Mouse (Mus musculus) heart, embryonic 14.5 days (tissue): ENCODE results near the gene Mia. TPM values are rescaled to one million over a fixed set of nuclear protein-coding genes. Genes with fewer than 3 reads are reported as not detected.

ENCODE experiments used
- ATAC-seq: fragments of 200-750 bp; cut with Nextera tagmentation; 2 replicates; pipeline ENCODE4 v1.8.0; 2017; ENCODE audit warnings: low read depth, moderate TSS enrichment; ENCODE audit not compliant: insufficient number of reproducible peaks, insufficient read depth, low FRiP score
- H3K27ac ChIP-seq, 2 experiments: fragments of 200-500 bp in 1 of 2; fragments of 300-500 bp in 1 of 2; sonication (generic) in 1 of 2; replicated peaks in 1 of 2; 2 replicates each; pipeline ENCODE4 v1.5.1; 2012 to 2014; ENCODE audit warnings: low read depth in 2 of 2, low read length in 2 of 2, control low read depth in 1 of 2, mild to moderate bottlenecking in 1 of 2, mixed read lengths in 1 of 2; ENCODE audit not compliant: control insufficient read depth in 1 of 2, insufficient read depth in 1 of 2
- H3K27me3 ChIP-seq: fragments of 300-500 bp; sonication (generic); 2 replicates; pipeline ENCODE4 v1.6.1; 2014; ENCODE audit warnings: mild to moderate bottlenecking, low read length, control low read depth; ENCODE audit not compliant: control insufficient read depth, insufficient read depth
- H3K36me3 ChIP-seq: fragments of 300-500 bp; sonication (generic); 2 replicates; pipeline ENCODE4 v1.6.1; 2014; ENCODE audit warnings: mild to moderate bottlenecking, control low read depth, low read length, mixed read lengths; ENCODE audit not compliant: control insufficient read depth, insufficient read depth
- H3K4me1 ChIP-seq, 2 experiments: fragments of 200-500 bp in 1 of 2; fragments of 300-500 bp in 1 of 2; sonication (generic) in 1 of 2; 2 replicates each; pipeline ENCODE4 v1.6.1; 2012 to 2014; ENCODE audit warnings: low read length in 2 of 2, control low read depth in 1 of 2, mixed read lengths in 1 of 2; ENCODE audit not compliant: control insufficient read depth in 2 of 2, insufficient read depth in 2 of 2
- H3K4me2 ChIP-seq: fragments of 300-500 bp; sonication (generic); 2 replicates; pipeline ENCODE4 v1.6.1; 2014; ENCODE audit warnings: mild to moderate bottlenecking, low read length
- H3K4me3 ChIP-seq, 2 experiments: fragments of 200-500 bp in 1 of 2; fragments of 300-500 bp in 1 of 2; sonication (generic) in 1 of 2; 2 replicates each; pipeline ENCODE4 v1.5.1; 2012 to 2014; ENCODE audit warnings: low read length in 2 of 2, mild to moderate bottlenecking in 2 of 2, control low read depth in 1 of 2, low read depth in 1 of 2, moderate library complexity in 1 of 2; ENCODE audit not compliant: control insufficient read depth in 1 of 2, insufficient read depth in 1 of 2
- H3K9ac ChIP-seq: fragments of 300-500 bp; sonication (generic); 2 replicates; pipeline ENCODE4 v1.6.1; 2014; ENCODE audit warnings: mild to moderate bottlenecking, low read length
- H3K9me3 ChIP-seq: fragments of 300-500 bp; sonication (generic); 2 replicates; pipeline ENCODE4 v1.6.1; 2016; ENCODE audit warnings: low read length, control low read depth; ENCODE audit not compliant: control insufficient read depth
- WGBS: fragments of 180-500 bp; shearing (Covaris S2); extraction: QIAGEN DNeasy Blood & Tissue Kit; methylation state at CpG from one replicate; pipeline ENCODE4 v1.1.7; 2014; 5-methylcytosine and 5-hydroxymethylcytosine counted together
- polyA plus RNA-seq: library from polyadenylated mRNA; unstranded; fragments of >200 nt; fragmentation: Nextera tagmentation; extraction: Ambion mirVana; gene quantifications from 2 replicates; pipeline ENCODE4 v1.2.1, GENCODE M21; 2014

Gene Mia
- polyA plus RNA-seq, 1 experiment from 2014 or later = 1.3 TPM

- H3K4me3 ChIP-seq = no peak overlapping the region
- 80% methylated on average over 3 of the region's 3 CpGs for WGBS
- no peak overlapping the region for H3K9ac ChIP-seq
- ATAC-seq = no peak
- no peaks in the 10 kb centered on the region for H3K27me3 ChIP-seq
- no peak overlapping the region for H3K4me2 ChIP-seq
- H3K27ac ChIP-seq = no peak overlapping the region
- H3K9me3 ChIP-seq = no peaks in the 10 kb centered on the region
- H3K36me3 ChIP-seq = peaks cover 49% of the 10 kb centered on the region
- H3K4me1 ChIP-seq = peaks cover 7 to 8% of the 10 kb centered on the region in 2 experiments
These were observed 10.0 kb downstream of the Mia start for GRCm38 (mm10) chr7:27170981-27171380.

- Histone ChIP-seq H3K27me3 (no peaks in the 10 kb centered on the region), H3K9me3 (no peaks in the 10 kb centered on the region), H3K27ac (no peak overlapping the region), H3K4me2 (no peak overlapping the region), H3K4me1 (peaks cover 19 to 32% of the 10 kb centered on the region in 2 experiments), H3K4me3 (no peak overlapping the region), H3K36me3 (peaks cover 47% of the 10 kb centered on the region), H3K9ac (no peak overlapping the region)
- no peak for ATAC-seq
- 92% methylated on average over 5 of the region's 5 CpGs for WGBS
These were observed 12.6 kb downstream of the Mia start for GRCm38 (mm10) chr7:27168371-27168770.

- 69% methylated on average over 11 of the region's 11 CpGs for WGBS
These were observed 13.4 kb downstream of the Mia start for GRCm38 (mm10) chr7:27167475-27168094.

GRCm38 (mm10) chr7:27166614-27167474 is 14.1 kb downstream of the Mia start, which contains the start of gene Egln2:
TSS of gene Egln2 (minus strand) at chr7:27166802.
- 2% methylated on average over 59 of the region's 61 CpGs for WGBS
- Histone ChIP-seq H3K4me1 (peaks cover 20 to 44% of the 10 kb centered on the region in 2 experiments), H3K27me3 (no peaks in the 10 kb centered on the region), H3K4me2 (peak within 1 kb of the TSS; percentile 83), H3K9me3 (no peaks in the 10 kb centered on the region), H3K4me3 (peak within 1 kb of the TSS; percentile 77), H3K27ac (peak within 1 kb of the TSS; percentile 95 to 98), H3K9ac (peak within 1 kb of the TSS; percentile 87), H3K36me3 (peaks cover 45% of the 10 kb centered on the region)
- peak; percentile 86 for ATAC-seq

More at GRCm38 (mm10) chr7:27167475-27168094, 13.4 kb downstream of the Mia start:
- H3K4me1 ChIP-seq = peaks cover 20 to 40% of the 10 kb centered on the region in 2 experiments
- H3K27me3 ChIP-seq = no peaks in the 10 kb centered on the region
- H3K4me3 ChIP-seq = peak overlapping the region; percentile 77
- H3K36me3 ChIP-seq = peaks cover 47% of the 10 kb centered on the region
- peak overlapping the region; percentile 95 to 98 for H3K27ac ChIP-seq
- no peaks in the 10 kb centered on the region for H3K9me3 ChIP-seq
- no peak for ATAC-seq
- H3K4me2 ChIP-seq = peak overlapping the region; percentile 83
- peak overlapping the region; percentile 87 for H3K9ac ChIP-seq

- H3K4me3 ChIP-seq = peak overlapping the region; percentile 72 to 77
- H3K9ac ChIP-seq = peak overlapping the region; percentile 87
- WGBS = 0% methylated on average over 33 of the region's 43 CpGs
- H3K27ac ChIP-seq = peak overlapping the region; percentile 94 to 98
- H3K4me2 ChIP-seq = peak overlapping the region; percentile 83
- ATAC-seq = peak; percentile 81
- H3K27me3 ChIP-seq = no peaks in the 10 kb centered on the region
- no peaks in the 10 kb centered on the region for H3K9me3 ChIP-seq
- H3K4me1 ChIP-seq = peaks cover 25 to 48% of the 10 kb centered on the region in 2 experiments
- H3K36me3 ChIP-seq = peaks cover 46% of the 10 kb centered on the region
These were observed 14.7 kb downstream of the Mia start for GRCm38 (mm10) chr7:27166229-27166613.

- Histone ChIP-seq H3K4me1 (peaks cover 29 to 53% of the 10 kb centered on the region in 2 experiments), H3K4me3 (peak overlapping the region; percentile 72 to 77), H3K36me3 (peaks cover 45% of the 10 kb centered on the region), H3K4me2 (peak overlapping the region; percentile 83), H3K27ac (peak overlapping the region; percentile 94 to 98), H3K9me3 (no peaks in the 10 kb centered on the region), H3K27me3 (no peaks in the 10 kb centered on the region), H3K9ac (peak overlapping the region; percentile 87)
- no peak for ATAC-seq
- 1% methylated on average over 8 of the region's 8 CpGs for WGBS
These were observed 15.3 kb downstream of the Mia start for GRCm38 (mm10) chr7:27165696-27166095.

GRCm38 (mm10) chr7:27165007-27165655 is 15.8 kb downstream of the Mia start:
- H3K4me1 ChIP-seq = peaks cover 31 to 58% of the 10 kb centered on the region in 2 experiments
- peak overlapping the region in 1 of 2 experiments; percentile 98; a peak in 1 of 4 replicates for H3K27ac ChIP-seq
- peak overlapping the region; percentile 87 for H3K9ac ChIP-seq
- no peak for ATAC-seq
- peaks cover 43% of the 10 kb centered on the region for H3K36me3 ChIP-seq
- H3K27me3 ChIP-seq = no peaks in the 10 kb centered on the region
- H3K4me3 ChIP-seq = peak overlapping the region; percentile 72 to 77
- WGBS = 71% methylated on average over 23 of the region's 23 CpGs
- no peaks in the 10 kb centered on the region for H3K9me3 ChIP-seq
- peak overlapping the region; percentile 83 for H3K4me2 ChIP-seq
